Mouse (Mus musculus): ENCODE measurements around the gene G0s2.

The G0s2 gene

DNA sequence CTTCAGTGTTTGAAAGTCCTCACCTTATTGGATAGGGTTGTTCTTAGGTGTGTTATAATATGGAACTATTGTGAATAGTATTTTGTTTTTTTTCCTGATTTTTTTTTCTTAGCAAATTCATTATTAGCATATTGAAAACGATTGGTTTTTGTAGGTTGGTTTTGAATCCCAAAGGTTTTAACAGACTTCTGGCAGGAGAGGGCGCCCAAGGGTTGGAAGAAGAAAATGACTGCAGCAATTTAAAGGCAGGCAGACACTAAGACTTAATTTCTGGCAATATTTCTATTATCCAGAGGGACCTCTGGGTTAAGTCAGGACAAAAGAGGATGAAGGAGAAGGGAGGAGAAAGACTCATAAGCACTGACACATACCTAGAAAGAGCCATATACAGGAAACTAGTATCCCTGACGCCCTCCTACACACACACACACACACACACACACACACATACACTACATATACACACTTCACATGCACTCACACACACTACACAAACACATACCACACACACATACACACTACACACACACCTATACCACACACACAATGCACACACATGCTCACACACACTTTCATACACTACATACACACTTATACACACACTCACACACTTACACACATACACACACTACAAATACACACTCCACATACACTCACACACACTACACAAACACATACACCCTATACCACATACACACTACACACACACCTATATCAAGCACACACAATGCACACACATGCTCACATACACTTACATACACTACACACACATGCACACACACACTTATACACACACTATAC, 17.3 kb downstream of the G0s2 start:
- in situ Hi-C loops (cut with MboI; ENCODE audit: low sequenced_read_pairs) = loop anchor here (5.0 to 10.0 kb wide), 2 partner anchors 62 to 119 kb away; partner anchors contain the start of gene Camk1g

DNA sequence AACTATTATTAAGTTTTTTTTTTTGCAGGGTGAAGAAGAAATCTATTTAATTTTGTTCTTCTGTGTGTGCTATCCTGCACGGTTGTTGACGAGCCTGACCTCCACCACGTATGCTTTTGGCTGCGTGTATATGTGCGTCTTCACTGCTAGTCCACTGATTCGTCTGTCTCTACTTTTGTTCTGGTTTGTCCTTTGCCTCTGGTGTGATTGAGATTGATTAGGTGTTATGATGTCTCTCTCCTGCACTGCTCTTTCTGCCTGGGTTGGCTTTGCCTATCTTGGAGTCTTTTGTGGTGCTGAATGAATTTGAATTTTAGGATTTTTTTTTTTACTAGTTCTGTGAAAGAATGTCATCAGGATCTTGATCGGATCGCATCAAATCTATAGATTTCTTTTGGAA, 18.0 kb downstream of the G0s2 start:
- in situ Hi-C loops (cut with MboI; ENCODE audit: low sequenced_read_pairs) = loop anchor here (5.0 to 10.0 kb wide), 2 partner anchors 62 to 120 kb away; partner anchors contain the start of gene Camk1g

DNA sequence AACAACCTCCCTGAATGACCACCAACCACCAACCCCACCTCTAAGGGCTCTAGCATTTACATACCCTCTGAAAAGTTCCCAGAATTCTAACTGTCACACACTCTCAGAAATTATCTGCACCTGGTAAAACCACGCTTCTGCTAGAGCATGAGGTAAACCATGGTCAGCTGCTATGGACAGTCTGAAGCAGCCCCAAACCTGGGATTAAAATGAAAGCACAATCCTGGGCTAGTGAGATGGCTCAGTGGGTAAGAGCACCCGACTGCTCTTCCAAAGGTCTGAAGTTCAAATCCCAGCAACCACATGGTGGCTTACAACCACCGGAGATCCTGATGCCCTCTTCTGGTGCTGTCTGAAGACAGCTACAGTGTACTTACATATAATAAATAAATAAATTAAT, 19.1 kb downstream of the G0s2 start:
- in situ Hi-C loops (cut with MboI; ENCODE audit: low sequenced_read_pairs) = loop anchor here (10.0 kb wide), 1 partner anchor 121 kb away; the partner anchor contains the start of gene Camk1g

DNA sequence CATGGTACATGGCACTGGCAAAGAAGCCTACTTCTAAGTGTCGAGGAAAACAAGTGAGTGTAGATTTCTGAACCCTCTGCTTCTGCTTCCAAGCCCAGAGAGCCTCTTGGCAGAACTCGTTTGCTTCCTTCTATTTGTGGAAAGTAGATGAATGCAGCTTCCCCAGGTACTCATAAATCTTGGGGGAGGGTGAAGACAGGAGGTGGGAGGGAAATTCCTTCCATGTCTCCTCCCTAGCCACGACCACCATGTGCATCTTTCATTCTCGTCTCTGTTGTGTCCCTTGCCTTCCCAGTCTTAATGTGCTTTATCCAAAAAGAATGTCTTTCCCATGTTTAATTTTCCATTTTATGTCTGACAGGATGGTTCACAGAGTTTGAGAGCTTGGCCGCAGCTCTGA, 20.4 kb downstream of the G0s2 start:
- in situ Hi-C loops (cut with MboI; ENCODE audit: low sequenced_read_pairs) = loop anchor here (10.0 kb wide), 1 partner anchor 122 kb away; the partner anchor contains the start of gene Camk1g

DNA sequence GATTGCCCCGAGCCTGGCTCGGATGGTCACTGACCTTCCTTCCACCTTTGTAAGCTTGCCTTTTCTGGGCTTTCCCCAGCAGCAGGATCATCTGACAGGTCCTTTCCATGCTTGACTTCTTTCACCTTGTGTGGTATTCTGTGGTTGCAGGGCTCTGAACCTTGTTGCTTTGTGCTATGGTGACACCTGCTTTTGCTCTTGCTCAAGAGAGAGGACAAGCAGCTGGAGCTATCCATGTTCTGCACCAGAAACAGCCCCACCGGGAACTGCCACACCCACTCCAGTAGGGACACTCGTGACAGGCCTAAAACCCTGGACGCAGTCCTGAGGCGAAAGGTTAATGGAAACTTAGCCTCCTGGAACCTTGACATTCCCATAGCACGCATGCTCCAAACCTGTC, 21.6 kb downstream of the G0s2 start:
- in situ Hi-C loops (cut with MboI; ENCODE audit: low sequenced_read_pairs) = loop anchor here (10.0 kb wide), 1 partner anchor 123 kb away; the partner anchor contains the start of gene Camk1g

DNA sequence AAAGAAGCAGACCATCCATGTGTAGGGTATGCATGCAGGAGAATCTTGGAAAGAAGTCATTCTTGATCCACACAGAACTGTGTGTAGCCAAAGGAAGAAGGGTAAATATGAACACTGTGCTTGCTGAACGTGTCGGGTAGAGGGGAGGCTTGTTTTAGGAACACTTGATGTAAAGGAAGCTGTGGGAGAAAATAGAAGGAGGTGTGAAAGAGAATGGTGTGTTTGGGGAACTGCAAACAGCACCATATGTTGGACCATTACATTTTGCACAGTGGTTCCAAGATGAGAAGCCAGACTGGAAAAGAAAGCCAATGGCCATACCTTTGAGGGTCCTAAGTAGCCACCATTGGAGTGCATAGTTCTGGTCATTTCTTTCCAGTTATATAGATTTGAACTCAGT, 23.0 kb downstream of the G0s2 start:
- in situ Hi-C loops (cut with MboI; ENCODE audit: low sequenced_read_pairs) = loop anchor here (10.0 kb wide), 1 partner anchor 125 kb away; the partner anchor contains the start of gene Camk1g

DNA sequence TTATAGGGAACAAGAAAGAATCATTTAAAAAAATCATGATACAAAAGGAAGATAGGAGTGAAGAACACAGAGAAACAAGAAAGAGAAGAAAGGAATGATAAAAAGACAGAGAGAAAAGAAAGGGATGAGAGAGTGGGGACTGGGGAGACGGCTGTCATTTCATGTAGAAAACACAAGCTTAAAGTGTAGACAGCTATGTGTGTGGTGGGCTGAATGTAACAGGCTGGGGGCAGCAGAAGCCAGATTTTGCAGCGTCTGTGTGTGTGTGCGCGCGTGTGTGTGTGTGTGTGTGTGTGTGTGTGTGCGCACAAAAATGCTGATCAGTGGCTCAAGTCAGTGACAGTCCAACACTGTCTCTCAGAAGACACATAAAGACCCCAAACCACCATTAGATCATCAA, 28.8 kb downstream of the G0s2 start:
- in situ Hi-C loops (cut with MboI; ENCODE audit: low sequenced_read_pairs) = no loop called here

DNA sequence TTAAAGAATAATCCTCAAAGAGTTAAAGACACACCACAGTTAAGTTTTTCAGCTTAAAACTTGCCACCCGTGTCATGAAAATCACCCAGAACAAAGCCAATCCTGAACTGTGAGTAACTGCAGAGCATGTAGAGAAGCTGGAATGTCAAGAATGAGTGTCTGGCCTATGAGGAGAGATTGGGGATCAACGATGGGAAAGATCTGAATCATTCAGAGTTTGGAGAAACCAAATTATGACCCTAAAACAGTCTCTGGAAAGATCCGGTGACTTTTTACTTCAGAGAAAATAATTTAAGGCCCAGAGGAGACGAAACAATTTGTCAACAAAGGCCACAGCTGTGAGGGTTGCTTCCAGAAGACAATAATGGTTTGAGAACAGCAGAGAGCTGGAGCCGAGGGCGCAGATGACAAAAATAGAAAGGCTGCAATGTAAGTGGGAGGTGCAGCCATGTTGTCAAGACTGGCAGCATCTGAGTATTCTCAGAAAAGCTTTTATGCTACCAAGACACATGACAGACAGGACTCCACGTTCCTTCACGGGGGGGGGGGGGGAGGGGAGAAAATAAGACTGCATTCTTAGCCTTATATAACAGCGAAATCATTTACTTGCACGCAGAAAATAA, 29.3 kb downstream of the G0s2 start:
- in situ Hi-C loops (cut with MboI; ENCODE audit: low sequenced_read_pairs) = no loop called here

DNA sequence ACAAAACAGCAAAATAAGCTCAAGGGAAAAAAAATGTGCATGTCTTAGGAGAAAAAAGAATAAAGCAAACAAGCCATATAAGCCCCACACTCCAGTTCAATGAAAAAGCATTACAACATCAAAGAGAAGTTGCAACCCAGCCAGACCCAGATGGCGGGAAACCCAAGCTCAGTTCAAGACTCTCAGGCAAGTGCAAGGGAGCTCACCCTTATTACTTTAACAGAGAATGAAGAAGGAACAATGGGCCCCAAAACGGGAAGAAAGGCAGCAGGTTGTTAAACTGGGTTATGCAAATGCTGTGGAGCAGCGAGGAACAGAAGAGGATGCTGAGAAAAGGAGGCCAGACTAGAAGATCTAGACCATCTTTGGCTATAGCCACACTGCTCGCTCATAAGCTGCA, 30.2 kb downstream of the G0s2 start:
- in situ Hi-C loops (cut with MboI; ENCODE audit: low sequenced_read_pairs) = no loop called here

DNA sequence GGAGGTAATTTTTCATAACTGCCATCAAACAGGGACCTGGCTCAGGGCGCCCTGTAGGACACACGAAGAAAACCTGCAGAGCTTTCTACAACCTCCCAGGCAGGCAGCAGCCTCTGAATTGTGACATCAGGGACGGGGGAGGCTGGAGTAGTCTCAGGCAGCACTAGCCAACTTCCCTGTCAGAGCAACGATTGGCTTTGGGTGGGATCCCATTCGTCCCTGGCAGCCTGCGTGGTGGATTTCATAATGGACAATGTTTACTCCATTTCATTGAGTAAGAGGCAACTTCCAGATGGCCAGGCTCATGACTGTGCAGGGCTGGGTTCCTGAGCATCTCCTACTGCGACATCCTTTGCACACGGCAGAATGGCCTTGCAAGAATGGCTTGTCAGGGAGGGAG, 30.8 kb downstream of the G0s2 start:
- in situ Hi-C loops (cut with MboI; ENCODE audit: low sequenced_read_pairs) = no loop called here

DNA sequence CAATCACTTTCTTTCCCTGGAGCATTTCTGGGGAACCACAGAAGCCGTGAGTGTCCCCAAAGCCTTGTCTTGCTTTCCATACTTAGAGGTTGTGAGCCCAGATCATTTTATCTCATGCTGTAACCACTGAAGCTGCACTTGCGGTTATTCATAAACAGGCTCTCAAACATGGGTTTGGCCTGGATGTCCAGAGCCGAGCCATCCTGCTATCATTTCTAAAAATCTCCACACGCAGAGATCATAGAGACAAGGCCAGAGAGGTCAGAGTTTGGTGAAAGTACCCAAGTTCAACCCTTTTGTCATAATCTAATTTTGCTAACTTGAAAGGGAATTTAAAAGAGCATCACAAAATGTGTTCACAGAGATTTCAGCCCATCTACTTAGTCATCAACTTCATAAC, 31.6 kb downstream of the G0s2 start:
- in situ Hi-C loops (cut with MboI; ENCODE audit: low sequenced_read_pairs) = no loop called here

DNA sequence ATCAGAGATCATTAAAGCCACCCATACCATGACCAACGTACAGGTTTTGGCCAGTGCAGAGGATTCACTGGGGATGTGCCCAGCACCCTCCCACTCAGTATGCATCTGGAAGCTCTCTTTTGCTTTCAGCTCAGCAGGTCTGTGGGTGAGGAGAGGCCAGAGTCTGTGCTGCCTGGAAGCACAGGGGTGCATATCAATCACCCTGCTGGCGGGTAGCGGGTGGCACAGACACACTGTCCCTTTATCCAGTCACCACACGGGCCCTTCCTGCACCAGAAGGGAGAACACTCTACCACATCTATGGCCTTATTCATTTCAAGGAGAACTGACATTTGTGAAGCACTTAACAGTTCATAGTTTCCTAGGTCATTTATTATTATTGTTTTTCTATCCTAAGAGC, 34.6 kb downstream of the G0s2 start:
- in situ Hi-C loops (cut with MboI; ENCODE audit: low sequenced_read_pairs) = no loop called here

DNA sequence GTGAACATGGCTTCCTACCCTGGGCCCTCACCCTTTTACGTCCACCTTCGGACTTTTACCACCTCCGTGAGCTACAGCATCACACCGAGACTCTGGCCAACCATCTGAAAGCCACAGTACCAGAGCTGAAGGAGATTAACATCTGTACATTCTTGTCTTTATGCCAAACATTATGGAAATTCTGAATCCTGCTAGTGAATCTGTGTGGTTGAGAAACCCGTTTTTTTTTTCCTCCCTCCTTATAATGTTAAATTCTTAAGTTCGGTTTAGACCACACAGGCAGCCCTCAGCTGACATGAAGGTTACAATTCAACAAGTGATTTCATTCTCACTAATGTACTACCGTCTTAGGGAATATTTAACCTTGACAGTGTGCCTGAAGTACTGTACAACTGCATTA, 38.1 kb downstream of the G0s2 start:
- in situ Hi-C loops (cut with MboI; ENCODE audit: low sequenced_read_pairs) = no loop called here

DNA sequence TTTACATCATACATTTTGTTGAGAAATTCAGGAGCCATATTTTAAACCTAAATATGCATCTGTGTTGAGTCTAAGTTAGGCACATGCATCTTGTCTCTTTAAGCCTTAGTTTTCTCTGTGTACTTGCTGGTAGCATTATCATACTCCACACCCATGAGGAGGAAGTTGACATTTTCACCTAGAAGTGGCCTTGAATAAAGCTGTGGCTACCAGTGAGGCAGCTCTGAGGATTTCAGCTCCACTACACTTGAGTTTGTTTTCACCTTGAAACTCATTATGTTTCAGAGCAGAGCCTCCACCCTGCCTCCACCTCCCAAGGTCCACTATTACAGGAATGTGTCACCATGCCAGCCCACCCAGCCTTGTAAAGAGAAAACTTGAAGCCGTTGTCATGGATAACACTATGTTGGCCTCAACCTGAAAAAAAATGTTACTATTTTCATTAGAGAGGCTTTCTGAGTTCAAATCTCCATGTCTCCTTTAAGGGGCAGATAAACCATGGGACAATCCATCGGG, 38.8 kb downstream of the G0s2 start:
- in situ Hi-C loops (cut with MboI; ENCODE audit: low sequenced_read_pairs) = no loop called here

DNA sequence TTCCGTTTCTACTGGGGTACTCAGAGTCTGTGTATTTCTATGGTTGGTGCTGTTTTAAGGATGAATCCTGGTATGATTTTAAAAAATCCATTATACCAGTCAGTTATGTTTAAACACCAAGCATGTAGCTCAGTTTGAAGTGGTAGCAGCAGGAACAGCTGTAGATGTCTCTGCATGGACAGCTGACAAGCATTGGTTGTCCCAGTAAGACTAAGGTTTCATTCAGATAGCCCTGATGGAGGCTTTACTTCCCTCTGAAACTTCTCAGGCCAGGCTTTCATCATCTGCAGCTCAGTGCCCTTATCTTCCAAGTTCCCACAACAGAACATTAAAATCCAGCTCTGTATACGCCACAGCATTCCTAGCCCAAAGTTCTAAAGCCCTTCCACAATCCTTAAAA, 40.3 kb downstream of the G0s2 start:
- in situ Hi-C loops (cut with MboI; ENCODE audit: low sequenced_read_pairs) = no loop called here

DNA sequence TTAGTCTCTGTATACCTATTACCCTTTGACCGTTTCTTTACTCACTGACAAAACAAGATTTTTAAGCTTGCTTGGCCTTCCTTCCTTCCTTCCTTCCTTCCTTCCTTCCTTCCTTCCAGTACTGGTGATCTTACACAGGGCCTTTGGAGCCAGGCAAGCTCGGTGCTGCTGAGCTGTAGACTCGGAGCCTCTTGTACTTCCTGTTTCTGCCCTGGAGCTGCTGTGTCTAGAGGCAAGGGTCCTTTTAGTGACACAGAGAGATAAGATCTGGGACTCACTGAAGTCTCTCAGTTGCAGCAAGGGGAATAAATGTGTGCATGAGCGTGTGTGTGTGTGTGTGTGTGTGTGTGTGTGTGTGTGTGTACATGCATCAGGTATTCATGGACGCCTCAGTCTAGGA, 42.1 kb downstream of the G0s2 start:
- in situ Hi-C loops (cut with MboI; ENCODE audit: low sequenced_read_pairs) = no loop called here

DNA sequence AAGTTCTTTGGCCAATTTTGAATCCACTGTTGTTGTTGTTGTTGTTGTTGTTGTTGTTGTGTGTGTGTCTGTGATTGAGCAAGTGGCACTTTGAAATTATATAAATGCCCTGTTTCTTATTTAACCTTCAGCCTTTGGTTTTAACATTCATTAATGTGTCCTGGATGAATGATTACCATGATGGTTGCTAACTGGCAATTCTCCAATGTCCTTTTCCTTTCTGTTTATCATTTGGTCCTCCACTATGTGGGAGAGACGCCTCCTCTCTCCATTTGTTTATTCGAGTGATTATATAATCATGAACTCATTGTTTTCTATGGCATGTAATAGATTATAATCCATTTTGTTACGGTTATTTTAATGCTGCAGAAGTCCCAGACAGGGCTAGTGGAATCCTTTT, 42.5 kb downstream of the G0s2 start:
- in situ Hi-C loops (cut with MboI; ENCODE audit: low sequenced_read_pairs) = no loop called here

DNA sequence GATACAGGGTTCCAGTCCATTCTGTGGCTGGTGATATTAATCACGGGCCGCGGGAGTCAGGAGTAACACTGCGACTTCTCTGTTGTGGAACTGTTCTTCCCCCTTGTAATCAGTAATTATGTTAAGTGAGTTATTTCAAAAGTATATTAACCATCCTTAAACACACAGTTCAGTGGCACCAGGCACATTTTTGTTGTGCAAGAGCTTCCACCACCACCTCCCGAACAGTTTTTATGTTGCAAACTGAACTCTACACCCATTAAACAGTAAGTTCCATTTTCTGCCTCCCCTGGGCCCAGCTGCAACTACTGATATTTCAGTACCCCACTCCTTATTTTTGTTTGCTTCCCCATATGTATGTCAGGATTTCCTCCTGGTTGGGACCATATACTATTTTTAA, 43.4 kb downstream of the G0s2 start:
- in situ Hi-C loops (cut with MboI; ENCODE audit: low sequenced_read_pairs) = no loop called here

DNA sequence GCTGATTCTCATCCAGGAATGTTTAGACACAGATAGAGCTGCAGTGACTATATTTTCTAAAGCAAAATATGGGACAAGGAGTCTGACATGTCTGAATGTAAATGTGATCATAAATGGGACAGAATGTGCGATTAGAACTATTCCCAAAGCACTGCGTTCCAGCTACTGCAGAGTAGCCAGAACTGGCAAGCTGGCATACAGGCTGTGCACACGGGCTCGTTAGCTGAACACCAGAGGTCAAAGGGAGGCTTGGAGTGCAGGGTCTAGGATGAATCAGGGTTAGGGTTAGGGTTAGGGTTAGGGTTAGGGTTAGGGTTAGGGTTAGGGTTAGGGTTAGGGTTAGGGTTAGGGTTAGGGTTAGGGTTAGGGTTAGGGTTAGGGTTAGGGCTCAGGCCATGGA, 45.5 kb downstream of the G0s2 start:
- in situ Hi-C loops (cut with MboI; ENCODE audit: low sequenced_read_pairs) = no loop called here

DNA sequence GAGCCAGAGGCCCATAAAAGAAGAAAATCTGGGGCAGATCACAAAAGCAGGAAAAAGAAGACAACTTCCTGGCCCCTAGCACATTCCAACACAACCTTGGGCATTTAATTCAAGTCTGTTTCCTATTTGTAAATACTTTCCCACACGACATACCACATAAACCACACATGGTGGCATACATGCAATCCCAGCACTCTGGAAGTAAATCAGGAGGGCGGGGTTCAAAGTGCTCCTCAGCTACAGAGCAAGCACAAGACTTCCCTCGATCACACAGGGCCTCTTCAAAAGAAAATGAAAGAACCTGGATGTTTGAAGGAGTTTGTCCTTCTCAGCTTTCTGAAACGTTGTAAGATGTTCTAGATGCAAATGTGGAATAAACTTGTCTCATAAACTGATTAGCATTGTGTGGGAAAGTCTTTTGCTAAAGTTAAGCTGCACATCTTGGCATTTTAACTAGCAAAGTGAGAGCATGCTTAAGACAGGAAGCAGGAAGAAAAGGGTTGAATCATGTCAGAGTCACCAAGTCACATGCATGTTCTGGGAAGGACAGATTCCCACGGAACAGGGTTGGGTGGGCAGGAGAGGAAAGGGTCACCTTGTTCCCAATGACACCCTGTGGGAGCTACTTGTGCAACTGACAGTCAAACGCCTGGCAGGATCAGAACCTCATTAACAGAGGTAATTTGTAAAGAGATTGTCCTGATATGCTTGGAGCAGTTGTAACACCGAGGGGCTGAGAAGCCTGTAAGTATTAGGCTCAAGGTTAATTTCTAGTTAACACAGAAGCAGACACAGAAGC, 46.1 kb downstream of the G0s2 start:
- in situ Hi-C loops (cut with MboI; ENCODE audit: low sequenced_read_pairs) = no loop called here

DNA sequence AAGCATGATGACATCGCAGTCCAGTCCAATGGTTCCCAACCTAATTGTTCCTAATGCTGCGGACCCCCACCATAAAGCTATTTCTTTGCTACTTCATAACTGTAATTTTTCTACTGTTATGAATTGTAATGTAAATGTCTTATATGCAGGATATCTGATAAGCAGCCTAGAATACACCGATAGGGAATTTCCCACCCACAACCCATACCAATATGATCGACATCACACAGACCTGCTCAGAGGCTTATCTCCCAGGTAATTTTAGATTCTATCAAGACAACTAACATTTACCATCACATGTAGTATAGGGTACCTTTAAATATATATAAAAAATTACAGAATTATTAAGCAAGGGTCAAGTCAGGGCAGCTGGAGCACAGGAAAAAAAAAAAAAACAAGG, 46.9 kb downstream of the G0s2 start:
- in situ Hi-C loops (cut with MboI; ENCODE audit: low sequenced_read_pairs) = no loop called here
